Mouse (Mus musculus) CH12.LX (cell line): ENCODE data around the gene Uts2r. TPM values are rescaled to one million over a fixed set of nuclear protein-coding genes. Genes with fewer than 3 reads are reported as not detected.

Experiments used
- DNase-seq: peaks from one replicate; pipeline ENCODE4 v3.0.0-alpha.2; 2013; ENCODE audit errors: extremely low read depth
- H3K27ac ChIP-seq: 2 replicates; pipeline ENCODE4 v1.5.1; 2012; ENCODE audit warnings: low read depth, mild to moderate bottlenecking, control low read depth, moderate library complexity; ENCODE audit not compliant: insufficient read depth
- H3K27me3 ChIP-seq: replicated peaks from 2 replicates; pipeline ENCODE3; 2012; ENCODE audit warnings: inconsistent platforms
- H3K36me3 ChIP-seq, 2 experiments: replicated peaks in 1 of 2; 2 replicates each; pipeline versions ENCODE3 to v1.6.1; 2012; ENCODE audit warnings: inconsistent platforms in 1 of 2, low read length in 1 of 2, mild to moderate bottlenecking in 1 of 2, mixed read lengths in 1 of 2, moderate library complexity in 1 of 2; ENCODE audit not compliant: control insufficient read depth in 1 of 2, insufficient read depth in 1 of 2
- H3K4me1 ChIP-seq, 2 experiments: 2 replicates each; pipeline ENCODE4 v1.6.1; 2012; ENCODE audit warnings: inconsistent platforms in 1 of 2, moderate library complexity in 1 of 2; ENCODE audit not compliant: insufficient read depth in 2 of 2, control insufficient read depth in 1 of 2
- H3K4me2 ChIP-seq: 2 replicates; pipeline ENCODE4 v1.6.1; 2012; ENCODE audit warnings: low read depth, mild to moderate bottlenecking, control low read depth; ENCODE audit not compliant: poor library complexity, insufficient read depth, severe bottlenecking
- H3K4me3 ChIP-seq, 3 experiments: fragments of 150-350 bp in 1 of 3; sonication (generic) in 1 of 3; replicated peaks in 1 of 3; 2 replicates each; pipeline versions ENCODE3 to v1.5.1; 2011 to 2012; ENCODE audit warnings: low read depth in 2 of 3, low read length in 2 of 3, mild to moderate bottlenecking in 2 of 3, moderate library complexity in 2 of 3, control low read depth in 1 of 3, improper control_type of control experiment in 1 of 3, inconsistent platforms in 1 of 3, mixed read lengths in 1 of 3; ENCODE audit not compliant: poor library complexity in 1 of 3
- H3K79me2 ChIP-seq: replicated peaks from 2 replicates; pipeline ENCODE4 v1.6.1; 2012; ENCODE audit warnings: mild to moderate bottlenecking, moderate library complexity; ENCODE audit not compliant: control insufficient read depth, poor library complexity, insufficient read depth, severe bottlenecking; ENCODE audit errors: extremely low read depth
- H3K9ac ChIP-seq: 2 replicates; pipeline ENCODE4 v1.6.1; 2012; ENCODE audit warnings: low read depth, mild to moderate bottlenecking, control low read depth, moderate library complexity; ENCODE audit not compliant: insufficient read depth
- H3K9me3 ChIP-seq: replicated peaks from 2 replicates; pipeline ENCODE3; 2012; ENCODE audit warnings: low read length, inconsistent platforms, mixed read lengths
- CTCF ChIP-seq, 2 experiments: IDR thresholded peaks in 1 of 2; conservative IDR thresholded peaks in 1 of 2; 2 replicates each; pipeline ENCODE4 v1.5.1; 2011 to 2012; ENCODE audit warnings: low read depth in 2 of 2, low read length in 2 of 2, improper control_type of control experiment in 1 of 2, inconsistent platforms in 1 of 2, mild to moderate bottlenecking in 1 of 2, moderate library complexity in 1 of 2
- E2F4 ChIP-seq: IDR thresholded peaks from 2 replicates; pipeline ENCODE4 v1.6.1; 2011; ENCODE audit warnings: low read depth, low read length, improper control_type of control experiment; ENCODE audit not compliant: insufficient replicate concordance
- ELF1 ChIP-seq: IDR thresholded peaks from 2 replicates; pipeline ENCODE4 v1.6.1; 2014; ENCODE audit warnings: low read depth, mild to moderate bottlenecking, inconsistent platforms, low read length, improper control_type of control experiment
- EP300 ChIP-seq: IDR thresholded peaks from 2 replicates; pipeline ENCODE4 v1.6.1; 2011; ENCODE audit warnings: low read length, improper control_type of control experiment
- ETS1 ChIP-seq: conservative IDR thresholded peaks from 2 replicates; pipeline ENCODE4 v1.6.1; 2012; ENCODE audit warnings: low read depth, mild to moderate bottlenecking, inconsistent platforms, low read length, improper control_type of control experiment, moderate library complexity
- HCFC1 ChIP-seq: IDR thresholded peaks from 2 replicates; pipeline ENCODE4 v1.6.1; 2012; ENCODE audit warnings: low read depth, mild to moderate bottlenecking, inconsistent platforms, low read length, improper control_type of control experiment
- IRF4 ChIP-seq: IDR thresholded peaks from 2 replicates; pipeline ENCODE4 v1.6.1; 2014; ENCODE audit warnings: low read depth, mild to moderate bottlenecking, inconsistent platforms, low read length, improper control_type of control experiment
- JUN ChIP-seq: IDR thresholded peaks from 2 replicates; pipeline ENCODE4 v1.6.1; 2011; ENCODE audit warnings: low read depth, mild to moderate bottlenecking, low read length, improper control_type of control experiment, moderate library complexity; ENCODE audit not compliant: insufficient read depth
- MAZ ChIP-seq: IDR thresholded peaks from 2 replicates; pipeline ENCODE4 v1.6.1; 2012; ENCODE audit warnings: low read depth, mild to moderate bottlenecking, inconsistent platforms, low read length, improper control_type of control experiment, moderate library complexity
- MXI1 ChIP-seq: IDR thresholded peaks from 2 replicates; pipeline ENCODE4 v1.6.1; 2011; ENCODE audit warnings: mild to moderate bottlenecking, low read depth, low read length, improper control_type of control experiment
- NELFE ChIP-seq: IDR thresholded peaks from 2 replicates; pipeline ENCODE4 v1.6.1; 2011; ENCODE audit warnings: low read depth, low read length, improper control_type of control experiment
- PAX5 ChIP-seq: IDR thresholded peaks from 2 replicates; pipeline ENCODE4 v1.6.1; 2012; ENCODE audit warnings: low read length, inconsistent platforms, mixed read lengths
- POLR2AphosphoS2 ChIP-seq: IDR thresholded peaks from 2 replicates; pipeline ENCODE4 v1.6.1; 2011; ENCODE audit warnings: low read depth, low read length, improper control_type of control experiment
- RAD21 ChIP-seq: IDR thresholded peaks from 2 replicates; pipeline ENCODE4 v1.6.1; 2011; ENCODE audit warnings: low read depth, mild to moderate bottlenecking, low read length, improper control_type of control experiment, moderate library complexity
- SIN3A ChIP-seq: IDR thresholded peaks from 2 replicates; pipeline ENCODE4 v1.6.1; 2012; ENCODE audit warnings: low read length, improper control_type of control experiment, inconsistent platforms
- SMC3 ChIP-seq: IDR thresholded peaks from 2 replicates; pipeline ENCODE4 v1.6.1; 2011; ENCODE audit warnings: low read depth, low read length, improper control_type of control experiment
- ZMIZ1 ChIP-seq: IDR thresholded peaks from 2 replicates; pipeline ENCODE4 v1.6.1; 2012; ENCODE audit warnings: low read depth, mild to moderate bottlenecking, inconsistent platforms, low read length, improper control_type of control experiment
- dilution Hi-C: fragments of 300-500 bp; cut with MboI; formaldehyde crosslinking; loops from 2 replicates; pipeline ENCODE4 v1.14.3; 2020; ENCODE audit warnings: low sequenced_read_pairs; ENCODE audit not compliant: extremely low pct_unique_long_range_greater_than_20kb, extremely low pct_ligation_motif_present
- in situ Hi-C: fragments of 300-500 bp; cut with MboI; formaldehyde crosslinking; loops from 3 replicates; pipeline ENCODE4 v1.14.3; 2019; ENCODE audit warnings: low sequenced_read_pairs, low pct_ligation_motif_present, low pct_unique_long_range_greater_than_20kb, mixed read lengths
- polyA plus RNA-seq: library from polyadenylated mRNA; unstranded; fragments of >175 nt; gene quantifications from 2 replicates; pipeline ENCODE4 v1.2.1, GENCODE M21; 2012; ENCODE audit warnings: low read depth; ENCODE audit not compliant: insufficient read length
- total RNA-seq, 2 experiments: library from RNA; depleted of rRNA; stranded (reverse); fragments of 300-350 nt in 1 of 2; fragments of >200 nt in 1 of 2; gene quantifications; 2 replicates each; pipeline ENCODE4 v1.2.3; 2012 to 2014

Gene Uts2r
- total and polyA plus RNA-seq, 3 experiments, result not detected

- H3K4me3 ChIP-seq, result no peak overlapping the region
- peaks cover 2% of the 10 kb centered on the region for H3K27me3 ChIP-seq
- TF ChIP-seq SMC3 (peak; percentile 51), EP300 (no peak), CTCF (conservative IDR thresholded peaks at IDR 0.05 in 1 of 2, IDR thresholded peaks at IDR 0.05 in 1 of 2; ENCODE audit: low read depth in 2 of 2, low read length in 2 of 2) (peak in 1 of 2 experiments; percentile 69; a peak in 2 of 4 replicates), RAD21 (peak; percentile 41), NELFE (no peak), ETS1 (no peak), MAZ (no peak)
- H3K4me2 ChIP-seq, result no peak overlapping the region
- H3K79me2 ChIP-seq, result no peaks in the 10 kb centered on the region
- in situ Hi-C loops, result no loop called here
- peak; percentile 31 for DNase-seq
- H3K9me3 ChIP-seq, result peaks cover 3% of the 10 kb centered on the region
- no peak overlapping the region for H3K27ac ChIP-seq
- no peaks in the 10 kb centered on the region for H3K4me1 ChIP-seq
- H3K36me3 ChIP-seq, result no peaks in the 10 kb centered on the region
- dilution Hi-C loops, result no loop called here
- no peak overlapping the region for H3K9ac ChIP-seq
Measured at GRCm38 (mm10) chr11:121148193-121148592, 11.9 kb upstream of the Uts2r start.

GRCm38 (mm10) chr11:121154203-121154602 lies 5.9 kb upstream of the Uts2r start:
- no peak overlapping the region for H3K4me3 ChIP-seq
- H3K9ac ChIP-seq, result no peak overlapping the region
- H3K79me2 ChIP-seq, result no peaks in the 10 kb centered on the region
- TF ChIP-seq E2F4 (no peak), MAZ (no peak), NELFE (no peak), ETS1 (no peak), POLR2AphosphoS2 (no peak), SMC3 (no peak), PAX5 (no peak), CTCF (conservative IDR thresholded peaks at IDR 0.05 in 1 of 2, IDR thresholded peaks at IDR 0.05 in 1 of 2; ENCODE audit: low read depth in 2 of 2, low read length in 2 of 2) (no peak), ZMIZ1 (no peak), HCFC1 (no peak), MXI1 (no peak), JUN (no peak), IRF4 (no peak), SIN3A (no peak), ELF1 (no peak)
- no peak for DNase-seq
- no peaks in the 10 kb centered on the region for H3K27me3 ChIP-seq
- H3K9me3 ChIP-seq, result no peaks in the 10 kb centered on the region
- H3K4me1 ChIP-seq, result no peaks in the 10 kb centered on the region
- in situ Hi-C loops (no loop called here), dilution Hi-C loops (no loop called here)
- H3K27ac ChIP-seq, result no peak overlapping the region
- no peaks in the 10 kb centered on the region for H3K36me3 ChIP-seq
- H3K4me2 ChIP-seq, result no peak overlapping the region
